Mouse (Mus musculus) limb, embryonic 10.5 days (tissue): ENCODE results near the gene Gpr142. TPM values are rescaled to one million over a fixed set of nuclear protein-coding genes. Genes with fewer than 3 reads are reported as not detected.

Experiments used
- DNase-seq: peaks from one replicate; pipeline ENCODE4 v3.0.0-alpha.2; 2017; ENCODE audit warnings: low spot score
- H3K27ac ChIP-seq: fragments of 300-500 bp; sonication (generic); 2 replicates; pipeline ENCODE4 v1.5.1; 2016; ENCODE audit warnings: mild to moderate bottlenecking
- H3K27me3 ChIP-seq: fragments of 300-500 bp; sonication (generic); 2 replicates; pipeline ENCODE4 v1.6.1; 2016; ENCODE audit warnings: low read depth, mild to moderate bottlenecking; ENCODE audit not compliant: poor library complexity, severe bottlenecking
- H3K36me3 ChIP-seq: fragments of 300-500 bp; sonication (generic); 2 replicates; pipeline ENCODE4 v1.6.1; 2016; ENCODE audit warnings: mild to moderate bottlenecking, moderate library complexity
- H3K4me1 ChIP-seq: fragments of 300-500 bp; sonication (generic); 2 replicates; pipeline ENCODE4 v1.6.1; 2016
- H3K4me3 ChIP-seq: fragments of 300-500 bp; sonication (generic); 2 replicates; pipeline ENCODE4 v1.5.1; 2016; ENCODE audit warnings: mild to moderate bottlenecking, moderate library complexity
- H3K9me3 ChIP-seq: fragments of 300-500 bp; sonication (generic); replicated peaks from 2 replicates; pipeline ENCODE4 v1.6.1; 2016; ENCODE audit warnings: mild to moderate bottlenecking
- WGBS: fragments of 180-500 bp; shearing (Covaris S2); methylation state at CpG from one replicate; pipeline ENCODE4 v1.1.7; 2016; 5-methylcytosine and 5-hydroxymethylcytosine counted together
- polyA plus RNA-seq: library from polyadenylated mRNA; unstranded; fragments of >200 nt; fragmentation: Nextera tagmentation; extraction: Ambion mirVana; gene quantifications from 2 replicates; pipeline ENCODE4 v1.2.1, GENCODE M21; 2016

Gpr142 gene
- polyA plus RNA-seq, result not detected in 2 replicates

DNA sequence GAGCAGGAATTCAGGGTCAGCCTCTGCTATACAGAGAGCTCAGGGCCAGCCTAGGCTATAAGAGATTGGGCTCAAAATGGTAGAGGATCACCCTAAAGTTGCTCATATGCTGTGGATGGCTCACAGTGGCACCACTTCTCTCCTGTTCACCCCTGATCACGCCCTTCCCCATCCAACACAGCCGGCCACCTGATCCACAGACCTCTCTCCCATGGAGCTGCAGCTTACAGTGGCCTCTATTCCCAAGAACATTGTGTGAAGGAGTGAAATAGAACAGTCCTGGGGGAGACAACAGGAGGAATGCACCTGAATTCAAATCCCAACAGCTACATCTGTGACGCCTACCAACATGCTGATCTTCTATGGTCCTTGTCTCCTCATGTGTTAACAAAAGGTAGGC, at the start of gene Gpr142:
Gene Gpr142 (plus strand): TSS at position 301 of the 400 bp plus-strand sequence.
- Histone ChIP-seq H3K9me3 (no peaks in the 10 kb centered on the region), H3K27me3 (peaks cover 45% of the 10 kb centered on the region), H3K27ac (no peak within 1 kb of the TSS), H3K4me3 (no peak within 1 kb of the TSS), H3K36me3 (no peaks in the 10 kb centered on the region), H3K4me1 (peaks cover 28% of the 10 kb centered on the region)
- 92% methylated on average over 3 of the region's 3 CpGs for WGBS
- no peak for DNase-seq

GRCm38 (mm10) chr11:114764820-114765818, 33.6 kb upstream of the Gpr142 start, which contains the start of gene Kif19a:
Gene Kif19a (plus strand): TSS chr11:114765388.
- peaks cover 15% of the 10 kb centered on the region for H3K4me1 ChIP-seq
- DNase-seq, result peak; percentile 81
- no peaks in the 10 kb centered on the region for H3K9me3 ChIP-seq
- H3K36me3 ChIP-seq, result no peaks in the 10 kb centered on the region
- H3K27ac ChIP-seq, result peak within 1 kb of the TSS; percentile 16; the same call in 1 of the 2 replicates
- H3K27me3 ChIP-seq, result peaks cover 73% of the 10 kb centered on the region
- peak within 1 kb of the TSS; percentile 58 for H3K4me3 ChIP-seq
- WGBS, result 3% methylated on average over 51 of the region's 51 CpGs

DNA sequence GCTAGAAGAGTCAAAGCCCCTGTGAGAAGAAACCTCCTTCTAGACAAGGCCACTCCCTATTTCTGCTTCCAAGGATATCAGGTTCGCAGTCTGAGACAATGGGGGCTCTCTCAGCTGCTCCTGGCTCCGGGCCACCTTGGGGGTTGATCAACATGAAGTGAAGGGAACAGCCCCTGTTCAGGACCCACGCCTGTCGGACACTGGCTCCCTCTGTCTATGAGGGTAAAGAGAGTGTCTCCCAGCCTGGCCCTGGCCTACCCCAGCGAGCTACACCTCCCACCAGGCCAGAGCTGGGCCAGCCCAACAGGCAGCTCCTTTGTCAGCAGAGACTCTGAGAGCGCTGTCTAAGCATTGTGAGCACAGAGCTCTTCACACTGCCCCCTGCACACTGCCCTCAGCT, 28.8 kb upstream of the Gpr142 start:
- H3K27ac ChIP-seq, result 0 out of 2 replicates have a peak overlapping the region, but pooled peaks have one; percentile 34
- WGBS, result 71% methylated on average over 6 of the region's 6 CpGs
- H3K4me1 ChIP-seq, result peaks cover 8% of the 10 kb centered on the region
- H3K4me3 ChIP-seq, result no peak overlapping the region
- DNase-seq, result no peak
- peaks cover 43% of the 10 kb centered on the region for H3K27me3 ChIP-seq
- no peaks in the 10 kb centered on the region for H3K36me3 ChIP-seq
- H3K9me3 ChIP-seq, result no peaks in the 10 kb centered on the region

GRCm38 (mm10) chr11:114771896-114772295, 26.8 kb upstream of the Gpr142 start:
- peaks cover 24% of the 10 kb centered on the region for H3K27me3 ChIP-seq
- no peak overlapping the region for H3K4me3 ChIP-seq
- no peak for DNase-seq
- WGBS, result 68% methylated on average over 2 of the region's 2 CpGs
- H3K27ac ChIP-seq, result 0 out of 2 replicates have a peak overlapping the region, but pooled peaks have one; percentile 22
- no peaks in the 10 kb centered on the region for H3K9me3 ChIP-seq
- no peaks in the 10 kb centered on the region for H3K36me3 ChIP-seq
- peaks cover 3% of the 10 kb centered on the region; the same call in 1 of the 2 replicates for H3K4me1 ChIP-seq

- WGBS, result 49% methylated on average over 9 of the region's 9 CpGs
- peaks cover 69% of the 10 kb centered on the region for H3K27me3 ChIP-seq
- no peak for DNase-seq
- no peaks in the 10 kb centered on the region for H3K9me3 ChIP-seq
- peaks cover 17% of the 10 kb centered on the region for H3K4me1 ChIP-seq
- H3K27ac ChIP-seq, result no peak overlapping the region
- H3K4me3 ChIP-seq, result no peak overlapping the region
- no peaks in the 10 kb centered on the region for H3K36me3 ChIP-seq
Observed at GRCm38 (mm10) chr11:114780076-114780475, 18.6 kb upstream of the Gpr142 start.

DNA sequence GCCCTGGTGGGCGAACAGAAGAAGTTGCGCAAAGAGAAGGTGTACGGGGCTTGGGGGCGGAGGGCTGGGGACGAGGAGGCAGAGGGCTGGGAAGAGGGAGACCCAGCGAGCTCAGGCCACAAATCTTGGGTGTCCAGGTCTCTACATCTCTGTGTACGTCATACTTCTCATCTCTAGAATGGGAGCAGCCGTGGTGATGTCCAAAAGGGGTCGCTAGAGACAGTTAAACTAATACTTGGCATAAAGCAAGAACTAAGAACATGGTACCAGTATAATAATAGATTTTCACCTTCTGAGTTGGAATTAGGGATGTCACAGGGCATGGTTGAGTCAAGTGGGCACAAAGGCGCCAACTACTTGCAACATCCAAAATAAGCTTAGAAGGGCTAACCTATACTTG, 12.8 kb upstream of the Gpr142 start:
- H3K27me3 ChIP-seq, result peaks cover 99% of the 10 kb centered on the region
- DNase-seq, result no peak
- H3K4me3 ChIP-seq, result peak overlapping the region; percentile 45
- H3K36me3 ChIP-seq, result no peaks in the 10 kb centered on the region
- H3K4me1 ChIP-seq, result peaks cover 21% of the 10 kb centered on the region
- no peaks in the 10 kb centered on the region for H3K9me3 ChIP-seq
- WGBS, result 45% methylated on average over 10 of the region's 10 CpGs
- no peak overlapping the region for H3K27ac ChIP-seq

- H3K4me1 ChIP-seq, result peaks cover 21% of the 10 kb centered on the region
- 2% methylated on average over 43 of the region's 43 CpGs for WGBS
- peaks cover 99% of the 10 kb centered on the region for H3K27me3 ChIP-seq
- peak overlapping the region; percentile 45 for H3K4me3 ChIP-seq
- DNase-seq, result peak; percentile 52
- H3K27ac ChIP-seq, result no peak overlapping the region
- no peaks in the 10 kb centered on the region for H3K36me3 ChIP-seq
- H3K9me3 ChIP-seq, result no peaks in the 10 kb centered on the region
Observed at GRCm38 (mm10) chr11:114786326-114786725, 12.4 kb upstream of the Gpr142 start.

GRCm38 (mm10) chr11:114787611-114788010, 11.1 kb upstream of the Gpr142 start:
- H3K4me1 ChIP-seq, result peaks cover 32% of the 10 kb centered on the region
- WGBS, result 80% methylated on average over 3 of the region's 3 CpGs

GRCm38 (mm10) chr11:114789061-114789714, 9.5 kb upstream of the Gpr142 start:
- Histone ChIP-seq H3K27ac (no peak overlapping the region), H3K4me1 (peaks cover 37% of the 10 kb centered on the region), H3K9me3 (no peaks in the 10 kb centered on the region), H3K27me3 (peaks cover 100% of the 10 kb centered on the region), H3K4me3 (peak overlapping the region; percentile 31), H3K36me3 (no peaks in the 10 kb centered on the region)
- DNase-seq, result peak; percentile 94
- 11% methylated on average over 30 of the region's 30 CpGs for WGBS

More at GRCm38 (mm10) chr11:114787611-114788010, 11.1 kb upstream of the Gpr142 start:
- DNase-seq, result no peak
- Histone ChIP-seq H3K4me3 (no peak overlapping the region), H3K27ac (no peak overlapping the region), H3K27me3 (peaks cover 100% of the 10 kb centered on the region), H3K9me3 (no peaks in the 10 kb centered on the region), H3K36me3 (no peaks in the 10 kb centered on the region)

GRCm38 (mm10) chr11:114789716-114790115, 9.0 kb upstream of the Gpr142 start:
- WGBS, result 50% methylated on average over 9 of the region's 9 CpGs
- Histone ChIP-seq H3K27ac (no peak overlapping the region), H3K9me3 (no peaks in the 10 kb centered on the region), H3K4me3 (no peak overlapping the region), H3K36me3 (no peaks in the 10 kb centered on the region), H3K27me3 (peaks cover 100% of the 10 kb centered on the region), H3K4me1 (peaks cover 37% of the 10 kb centered on the region)
- DNase-seq, result no peak

GRCm38 (mm10) chr11:114790171-114790570, 8.6 kb upstream of the Gpr142 start:
- no peak for DNase-seq
- H3K4me3 ChIP-seq, result no peak overlapping the region
- no peak overlapping the region for H3K27ac ChIP-seq
- H3K36me3 ChIP-seq, result no peaks in the 10 kb centered on the region
- peaks cover 41% of the 10 kb centered on the region for H3K4me1 ChIP-seq
- WGBS, result 56% methylated on average over 12 of the region's 12 CpGs
- peaks cover 100% of the 10 kb centered on the region for H3K27me3 ChIP-seq
- no peaks in the 10 kb centered on the region for H3K9me3 ChIP-seq

- WGBS, result 13% methylated on average over 4 of the region's 4 CpGs
- Histone ChIP-seq H3K36me3 (no peaks in the 10 kb centered on the region), H3K27ac (no peak overlapping the region), H3K9me3 (no peaks in the 10 kb centered on the region), H3K27me3 (peaks cover 100% of the 10 kb centered on the region), H3K4me1 (peaks cover 48% of the 10 kb centered on the region), H3K4me3 (no peak overlapping the region)
- DNase-seq, result no peak
Observed at GRCm38 (mm10) chr11:114790841-114791240, 7.9 kb upstream of the Gpr142 start.
